Mouse (Mus musculus) thymus, postnatal 36 days (tissue): ENCODE measurements around the gene Tiparp.

Experiments
- DNase-seq, 2 experiments: peaks; one replicate each; pipeline ENCODE4 v3.0.0; 2022; ENCODE audit warnings: mixed read lengths in 2 of 2

Tiparp gene

DNA sequence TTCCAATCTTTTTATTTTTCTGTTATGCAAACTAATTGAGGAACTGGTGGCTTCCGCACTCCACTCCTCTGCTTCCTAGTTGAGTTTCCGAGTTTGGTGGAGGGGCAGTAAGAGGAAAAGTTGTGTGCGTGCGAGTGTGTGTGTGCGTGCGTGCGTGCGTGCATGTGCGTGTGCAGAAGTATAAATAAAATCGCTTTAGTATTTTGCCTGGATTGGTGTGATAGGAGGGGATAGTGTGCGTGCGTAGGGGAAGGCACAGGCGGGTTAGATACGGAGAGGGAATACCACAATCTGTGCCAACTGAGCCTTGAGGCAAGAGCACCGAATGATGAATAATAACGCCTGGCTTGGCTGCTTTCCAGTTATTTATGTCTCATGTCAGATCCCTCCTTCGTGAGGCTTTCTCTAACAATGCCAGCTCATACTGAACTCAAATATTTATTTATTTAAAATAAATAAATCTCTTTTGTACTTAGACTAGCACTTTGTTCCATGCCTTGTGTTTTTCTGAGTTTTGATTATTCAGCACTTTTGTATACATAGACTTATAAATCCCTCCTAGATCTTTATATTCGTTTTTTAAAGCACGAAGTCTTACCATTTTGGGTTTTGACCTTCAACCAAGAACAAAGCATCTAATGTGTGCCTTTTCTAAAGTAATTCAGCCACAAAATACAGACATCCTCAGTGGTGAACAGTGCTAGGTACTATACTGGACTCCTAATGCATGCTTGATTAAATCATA, 1.4 kb downstream of the Tiparp start:
- DNase-seq, result no peak

DNA sequence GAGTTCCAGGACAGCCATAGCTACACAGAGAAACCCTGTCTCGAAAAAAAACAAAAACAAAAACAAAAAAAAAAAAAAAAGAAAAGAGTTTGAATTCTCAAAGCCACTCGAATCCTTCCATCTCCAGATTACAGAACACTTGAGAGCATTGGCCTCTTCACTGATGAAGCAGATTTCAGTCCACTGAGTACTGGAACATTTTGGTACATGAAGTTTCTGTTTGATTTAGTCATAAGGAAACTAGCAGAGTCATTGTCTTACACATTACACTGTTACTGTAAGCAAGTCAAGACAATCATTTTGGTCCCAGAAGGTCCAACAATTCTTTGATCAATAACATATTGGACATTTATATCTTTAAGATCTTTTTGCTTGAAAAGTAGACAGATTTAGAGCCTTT, 4.8 kb downstream of the Tiparp start:
- no peak for DNase-seq

- DNase-seq, result no peak
Measured at GRCm38 (mm10) chr3:65533598-65533997, 5.4 kb downstream of the Tiparp start.

GRCm38 (mm10) chr3:65534488-65534887, 6.3 kb downstream of the Tiparp start:
- DNase-seq, result no peak

DNA sequence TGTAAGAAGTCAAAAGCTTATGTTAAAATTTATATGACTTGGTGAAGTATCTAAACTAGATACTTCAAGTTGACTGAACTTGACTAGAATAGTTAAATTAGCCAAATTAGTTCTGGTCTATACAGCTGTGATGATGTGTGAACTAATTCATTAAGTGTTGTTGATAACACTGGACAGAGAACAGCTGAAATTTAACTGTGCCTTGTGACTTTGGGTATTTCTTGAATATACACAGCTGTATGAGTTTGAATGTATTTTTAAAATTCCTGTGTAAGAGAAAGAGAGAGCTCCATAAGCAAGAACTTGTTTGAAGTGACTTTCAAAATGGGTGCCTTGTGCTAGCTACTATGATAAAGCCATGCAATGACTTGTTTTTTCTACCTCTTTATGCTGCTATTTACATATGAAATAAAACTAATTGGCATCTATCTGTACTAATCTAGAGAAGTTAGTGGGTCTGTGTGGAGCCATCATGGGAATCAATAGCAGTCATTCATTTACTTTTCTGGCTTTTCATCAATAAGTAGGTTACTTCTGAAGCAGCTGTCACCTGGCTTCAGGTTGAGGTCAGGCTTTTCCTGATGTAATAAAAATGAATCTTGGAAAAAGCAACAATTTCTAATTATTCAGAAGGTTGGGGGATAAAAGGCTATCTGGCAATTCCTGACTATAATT, 7.0 kb downstream of the Tiparp start:
- DNase-seq, result no peak

DNA sequence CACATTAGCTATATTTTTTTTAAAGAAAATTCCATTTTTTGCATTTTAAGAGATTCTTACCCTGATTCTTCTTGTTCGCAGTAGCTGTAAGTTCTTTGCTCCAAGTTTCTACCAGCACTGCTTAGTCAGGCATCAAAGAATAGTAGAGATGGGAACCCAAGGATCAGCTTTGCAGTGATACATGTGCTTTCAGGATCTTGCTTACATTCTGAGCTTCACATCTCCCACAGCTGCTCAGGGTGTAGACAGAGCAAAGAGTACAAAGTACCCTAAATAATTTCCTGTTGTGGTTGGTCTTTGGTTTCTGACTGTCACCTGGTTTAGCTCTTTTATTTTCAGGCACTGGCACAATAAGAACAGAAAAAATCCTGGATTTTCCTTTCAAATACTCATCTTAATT, 9.1 kb downstream of the Tiparp start:
- peak in 1 of 2 experiments; percentile 5 for DNase-seq

DNA sequence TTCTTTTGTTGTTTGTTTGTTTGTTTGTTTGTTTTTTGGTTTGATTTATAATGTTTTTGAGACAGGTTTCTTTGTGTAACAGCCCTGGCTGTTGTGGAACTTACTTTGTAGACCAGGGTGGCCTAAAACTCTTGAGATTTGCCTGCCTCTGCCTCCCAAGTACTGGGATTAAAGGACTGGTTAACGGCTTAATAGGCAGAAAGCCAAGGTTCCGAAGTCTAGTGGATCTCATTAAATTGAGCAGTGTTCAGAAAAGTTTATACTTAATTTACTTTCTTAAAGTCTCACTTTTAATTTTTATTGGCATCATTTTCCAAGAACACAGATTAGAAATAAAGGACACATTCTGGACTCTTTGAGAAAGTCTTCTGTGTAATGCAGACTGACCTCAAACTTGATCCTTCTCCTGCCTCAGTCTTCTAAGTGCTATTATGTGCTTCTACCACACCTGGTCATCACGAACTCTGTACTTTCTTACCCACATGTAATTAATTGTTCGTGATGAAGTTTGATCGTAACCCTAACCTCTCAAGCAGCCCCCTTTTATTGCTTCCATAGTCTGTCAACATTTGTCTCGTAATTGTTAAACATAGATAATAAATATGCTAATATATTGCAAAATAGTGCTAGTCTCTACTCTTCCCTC, 12.8 kb downstream of the Tiparp start:
- DNase-seq, result no peak

- no peak for DNase-seq
Measured at GRCm38 (mm10) chr3:65541552-65541935, 13.3 kb downstream of the Tiparp start.

DNA sequence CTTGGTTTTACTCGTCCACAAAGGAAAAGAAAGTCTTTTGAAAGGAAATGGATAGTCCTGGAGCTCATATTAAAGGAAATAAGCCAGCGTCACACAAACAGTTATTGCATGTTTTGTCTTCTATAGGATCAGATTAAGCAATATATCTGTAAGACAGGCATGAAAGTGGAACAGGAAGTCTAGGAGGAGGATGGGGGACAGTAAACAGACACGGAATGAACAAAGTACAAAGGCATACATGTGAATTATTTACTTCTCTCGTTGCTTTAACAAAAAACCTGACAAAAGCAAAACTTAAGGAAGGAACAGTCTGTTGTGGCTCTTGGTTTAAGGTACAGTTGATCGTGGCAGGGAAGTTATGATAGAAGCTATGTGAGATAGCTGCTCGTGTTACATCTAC, 21.6 kb downstream of the Tiparp start:
- DNase-seq, result no peak

DNA sequence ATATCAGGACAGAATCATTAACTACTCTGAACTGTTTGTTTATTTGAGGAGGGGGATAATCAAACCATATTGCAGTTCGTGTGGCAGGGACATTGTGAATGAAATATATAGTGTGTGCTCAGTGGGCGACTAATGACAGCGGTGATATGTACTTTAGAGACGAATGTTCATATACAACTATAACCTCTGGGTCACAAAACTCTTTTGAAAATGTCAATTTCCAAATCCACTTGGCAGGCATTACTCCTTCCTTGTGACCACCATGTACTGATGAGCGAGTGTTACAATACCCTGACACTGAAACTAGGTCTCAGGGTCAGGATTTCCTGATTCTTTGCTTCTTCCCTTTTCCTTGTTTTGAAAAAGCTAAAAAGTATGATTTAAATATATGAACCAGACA, 22.9 kb downstream of the Tiparp start:
- DNase-seq, result no peak

GRCm38 (mm10) chr3:65554633-65555032, 26.4 kb downstream of the Tiparp start:
- no peak for DNase-seq

- no peak for DNase-seq
Measured at GRCm38 (mm10) chr3:65558679-65559078, 30.5 kb downstream of the Tiparp start.

DNA sequence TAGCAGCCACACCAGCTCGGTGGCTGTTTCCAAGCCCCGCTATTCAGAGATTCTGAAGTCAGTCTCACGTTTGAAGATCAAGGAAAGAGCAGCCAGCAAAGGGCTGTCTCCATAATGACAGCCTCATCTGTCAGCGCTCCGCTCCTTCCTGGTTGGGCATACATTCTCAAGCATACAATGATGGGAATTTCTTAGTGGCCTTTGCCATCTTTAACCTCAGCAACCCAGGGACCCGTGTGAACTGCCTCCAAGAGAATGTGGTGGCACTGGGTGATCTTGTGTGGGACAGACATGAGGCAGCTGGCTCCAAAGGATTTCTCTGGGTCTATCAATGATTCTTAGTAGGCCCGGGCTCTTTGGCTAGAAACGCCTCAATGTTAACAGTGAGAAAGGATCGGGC, 34.0 kb downstream of the Tiparp start:
- no peak for DNase-seq

DNA sequence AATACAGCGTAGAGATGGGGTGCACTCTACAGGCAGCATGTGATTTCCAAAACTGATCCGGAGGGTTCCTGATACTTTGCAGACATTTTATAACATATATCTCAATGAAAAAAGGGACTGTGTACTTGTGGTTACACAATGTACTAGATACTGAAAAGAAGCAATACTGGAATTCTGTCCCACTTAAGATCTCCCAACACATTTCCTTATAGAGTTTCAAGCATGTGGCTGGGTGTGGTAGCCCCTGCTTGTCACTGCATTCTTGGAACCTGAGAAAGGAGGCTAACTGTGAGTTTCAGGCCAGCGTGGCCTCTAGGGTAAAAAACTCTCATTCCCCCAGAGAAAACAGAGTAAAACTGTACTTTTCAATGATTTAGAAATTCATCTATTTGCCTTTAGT, 34.5 kb downstream of the Tiparp start:
- no peak for DNase-seq

DNA sequence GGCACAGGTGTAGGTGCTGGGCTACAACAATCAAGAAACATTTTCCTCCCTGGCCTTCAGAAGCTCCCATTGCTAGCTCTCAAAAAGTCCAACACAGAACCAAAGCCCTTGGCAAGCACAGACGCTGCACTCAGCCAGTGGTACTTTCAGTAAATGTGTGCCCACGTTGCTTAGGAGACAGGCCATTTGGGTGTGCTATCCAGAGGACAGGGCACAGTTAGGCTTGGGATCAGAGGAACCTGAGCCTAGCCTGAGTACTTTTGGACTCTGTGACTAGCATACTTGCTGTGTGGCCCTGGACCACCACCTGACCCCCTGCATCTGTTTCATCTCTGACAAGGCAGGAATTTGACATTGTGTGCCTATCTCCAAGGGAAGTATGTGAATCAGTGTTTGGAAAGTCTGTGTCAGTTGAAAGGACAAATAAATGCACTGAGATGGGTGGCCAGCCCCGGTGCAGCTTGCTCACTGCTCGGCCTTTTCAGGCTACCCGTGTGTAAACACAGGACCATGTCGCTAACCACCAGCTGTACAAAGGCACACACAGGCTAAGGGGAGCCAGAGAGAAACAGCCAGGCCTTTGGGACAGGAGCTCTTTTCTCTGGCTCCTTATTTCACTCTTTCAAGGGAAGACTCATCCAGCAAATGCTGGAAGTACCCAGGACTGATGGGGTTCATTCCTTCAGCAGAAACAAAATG, 35.9 kb downstream of the Tiparp start:
- no peak for DNase-seq

- no peak for DNase-seq
Measured at GRCm38 (mm10) chr3:65565632-65566300, 37.6 kb downstream of the Tiparp start.

GRCm38 (mm10) chr3:65569941-65570340, 41.7 kb downstream of the Tiparp start:
- no peak for DNase-seq

DNA sequence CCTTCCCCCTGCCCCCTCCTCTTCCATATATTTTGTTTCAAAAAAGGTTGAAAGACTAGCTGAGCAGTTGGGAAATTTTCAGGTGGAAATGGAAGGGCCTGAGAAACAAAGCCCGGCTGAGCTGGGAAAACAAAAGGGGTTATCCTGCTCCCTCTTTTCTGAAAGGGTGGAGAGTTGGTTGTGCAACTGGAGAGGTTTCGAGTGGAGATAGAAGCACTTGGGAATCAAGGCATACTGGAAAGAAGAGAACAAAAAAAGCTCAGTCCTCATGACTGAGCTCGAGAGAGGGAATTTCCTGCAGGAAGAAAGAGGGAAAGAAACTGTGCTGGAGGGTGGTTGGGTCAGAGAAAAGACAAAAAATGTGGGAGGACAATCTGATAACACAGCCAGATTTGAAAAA, 45.3 kb downstream of the Tiparp start:
- DNase-seq, result no peak

GRCm38 (mm10) chr3:65577602-65578001, 49.4 kb downstream of the Tiparp start:
- no peak for DNase-seq

DNA sequence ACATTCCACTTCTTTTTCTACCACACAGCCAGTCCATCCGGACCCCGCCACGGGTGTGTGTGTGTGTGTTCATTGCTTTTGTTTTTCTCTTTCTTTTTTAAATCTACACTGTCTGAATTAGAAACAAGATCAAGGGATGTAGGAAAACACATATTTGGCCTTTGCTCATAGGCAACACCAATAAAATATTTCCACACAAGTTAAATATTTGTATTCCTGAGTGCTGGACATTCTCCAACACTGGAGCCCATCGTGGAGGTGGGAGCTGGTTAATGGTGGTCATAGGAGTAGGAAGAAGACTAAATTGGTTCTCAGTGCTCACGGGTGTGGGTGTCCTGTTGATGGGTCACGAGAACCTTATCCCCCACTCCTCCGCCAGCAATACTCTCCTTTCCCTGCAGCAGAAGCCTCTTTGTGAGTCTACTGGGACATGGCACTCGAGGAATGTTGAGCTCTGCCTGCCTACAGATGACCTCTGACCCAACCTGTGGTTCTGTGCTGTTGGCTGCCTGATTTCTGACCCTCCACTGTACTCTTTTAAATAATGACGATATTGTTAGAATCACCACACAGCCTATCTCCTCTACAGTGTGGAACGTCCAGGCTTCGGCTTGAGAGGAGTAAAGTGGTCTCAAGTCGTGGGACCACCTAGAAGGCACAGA, 51.2 kb downstream of the Tiparp start:
- no peak for DNase-seq

GRCm38 (mm10) chr3:65581596-65581995, 53.4 kb downstream of the Tiparp start:
- DNase-seq, result peak in 1 of 2 experiments; percentile 23

- no peak for DNase-seq
Measured at GRCm38 (mm10) chr3:65584329-65584728, 56.1 kb downstream of the Tiparp start.
